Mouse (Mus musculus): ENCODE results near the gene Zfp777. TPM values are rescaled to one million over a fixed set of nuclear protein-coding genes. Genes with fewer than 3 reads are reported as not detected.

Gene Zfp777
- polyA plus RNA-seq, 1 experiment from 2014 or later: 7.5 TPM

GRCm38 (mm10) chr6:48020006-48020405 lies 28.7 kb downstream of the Zfp777 start:
- no peak for ATAC-seq

GRCm38 (mm10) chr6:48016841-48017240 lies 31.9 kb downstream of the Zfp777 start:
- no peak overlapping the region for H3K4me3 ChIP-seq (ENCODE audit: low read depth, low read length)
- H3K36me3 ChIP-seq (ENCODE audit: control insufficient read depth, insufficient read depth, low read length): no peaks in the 10 kb centered on the region
- H3K27me3 ChIP-seq (replicated peaks; ENCODE audit: control insufficient read depth, insufficient read depth, low read length): no peaks in the 10 kb centered on the region
- H3K9me3 ChIP-seq (replicated peaks; ENCODE audit: control insufficient read depth, low read length): no peaks in the 10 kb centered on the region
- H3K9ac ChIP-seq (ENCODE audit: low read length): no peak overlapping the region
- H3K4me2 ChIP-seq (ENCODE audit: low read length): no peak overlapping the region
- no peak for ATAC-seq
- no peaks in the 10 kb centered on the region for H3K4me1 ChIP-seq (ENCODE audit: control insufficient read depth, insufficient read depth, low read length)
- no peak for DNase-seq (ENCODE audit: low spot score)
- H3K27ac ChIP-seq (ENCODE audit: low read depth, low read length): no peak overlapping the region
- WGBS: 89% methylated on average over 9 of the region's 9 CpGs

More at GRCm38 (mm10) chr6:48020006-48020405, 28.7 kb downstream of the Zfp777 start:
- Histone ChIP-seq H3K27me3 (replicated peaks; ENCODE audit: control insufficient read depth, insufficient read depth, low read length) (no peaks in the 10 kb centered on the region), H3K9ac (ENCODE audit: low read length) (no peak overlapping the region), H3K9me3 (replicated peaks; ENCODE audit: control insufficient read depth, low read length) (peaks cover 11% of the 10 kb centered on the region; the same call in 1 of the 2 replicates), H3K27ac (ENCODE audit: low read depth, low read length) (no peak overlapping the region), H3K36me3 (ENCODE audit: control insufficient read depth, insufficient read depth, low read length) (peaks cover 27% of the 10 kb centered on the region), H3K4me1 (ENCODE audit: control insufficient read depth, insufficient read depth, low read length) (no peaks in the 10 kb centered on the region), H3K4me3 (ENCODE audit: low read depth, low read length) (no peak overlapping the region), H3K4me2 (ENCODE audit: low read length) (no peak overlapping the region)
- 75% methylated on average over 2 of the region's 2 CpGs for WGBS
- peak; percentile 19 for DNase-seq (ENCODE audit: low spot score)

GRCm38 (mm10) chr6:48016090-48016521 lies 32.6 kb downstream of the Zfp777 start:
- Histone ChIP-seq H3K27me3 (replicated peaks; ENCODE audit: control insufficient read depth, insufficient read depth, low read length) (no peaks in the 10 kb centered on the region), H3K4me1 (ENCODE audit: control insufficient read depth, insufficient read depth, low read length) (no peaks in the 10 kb centered on the region), H3K36me3 (ENCODE audit: control insufficient read depth, insufficient read depth, low read length) (no peaks in the 10 kb centered on the region), H3K27ac (ENCODE audit: low read depth, low read length) (no peak overlapping the region), H3K9ac (ENCODE audit: low read length) (peak overlapping the region; percentile 61), H3K9me3 (replicated peaks; ENCODE audit: control insufficient read depth, low read length) (no peaks in the 10 kb centered on the region), H3K4me3 (ENCODE audit: low read depth, low read length) (peak overlapping the region; percentile 35), H3K4me2 (ENCODE audit: low read length) (peak overlapping the region; percentile 57)
- peak; percentile 80 for DNase-seq (ENCODE audit: low spot score)
- peak; percentile 96 for ATAC-seq
- WGBS: under 1% methylated on average over 23 of the region's 24 CpGs

GRCm38 (mm10) chr6:48010727-48011126 lies 38.0 kb downstream of the Zfp777 start:
- H3K4me1 ChIP-seq (ENCODE audit: control insufficient read depth, insufficient read depth, low read length): no peaks in the 10 kb centered on the region
- no peak overlapping the region for H3K4me2 ChIP-seq (ENCODE audit: low read length)
- H3K36me3 ChIP-seq (ENCODE audit: control insufficient read depth, insufficient read depth, low read length): no peaks in the 10 kb centered on the region
- no peaks in the 10 kb centered on the region for H3K9me3 ChIP-seq (replicated peaks; ENCODE audit: control insufficient read depth, low read length)
- no peak overlapping the region for H3K9ac ChIP-seq (ENCODE audit: low read length)
- no peak overlapping the region for H3K4me3 ChIP-seq (ENCODE audit: low read depth, low read length)
- WGBS: 62% methylated on average over 8 of the region's 8 CpGs
- H3K27me3 ChIP-seq (replicated peaks; ENCODE audit: control insufficient read depth, insufficient read depth, low read length): no peaks in the 10 kb centered on the region
- ATAC-seq (no peak), DNase-seq (ENCODE audit: low spot score) (peak; percentile 22)
- no peak overlapping the region for H3K27ac ChIP-seq (ENCODE audit: low read depth, low read length)

GRCm38 (mm10) chr6:47995661-47996060 lies 53.0 kb downstream of the Zfp777 start:
- H3K4me1 ChIP-seq (ENCODE audit: control insufficient read depth, insufficient read depth, low read length): no peaks in the 10 kb centered on the region
- H3K27ac ChIP-seq (ENCODE audit: low read depth, low read length): no peak overlapping the region
- WGBS: 92% methylated on average over 9 of the region's 9 CpGs
- no peak overlapping the region for H3K4me2 ChIP-seq (ENCODE audit: low read length)
- no peak for ATAC-seq
- DNase-seq (ENCODE audit: low spot score): no peak
- H3K9me3 ChIP-seq (replicated peaks; ENCODE audit: control insufficient read depth, low read length): no peaks in the 10 kb centered on the region
- no peaks in the 10 kb centered on the region for H3K36me3 ChIP-seq (ENCODE audit: control insufficient read depth, insufficient read depth, low read length)
- H3K9ac ChIP-seq (ENCODE audit: low read length): no peak overlapping the region
- no peak overlapping the region for H3K4me3 ChIP-seq (ENCODE audit: low read depth, low read length)
- H3K27me3 ChIP-seq (replicated peaks; ENCODE audit: control insufficient read depth, insufficient read depth, low read length): no peaks in the 10 kb centered on the region

GRCm38 (mm10) chr6:47983936-47984335 lies 64.8 kb downstream of the Zfp777 start:
- H3K4me1 ChIP-seq (ENCODE audit: control insufficient read depth, insufficient read depth, low read length): no peaks in the 10 kb centered on the region
- no peak overlapping the region for H3K4me2 ChIP-seq (ENCODE audit: low read length)
- no peak overlapping the region for H3K27ac ChIP-seq (ENCODE audit: low read depth, low read length)
- H3K9me3 ChIP-seq (replicated peaks; ENCODE audit: control insufficient read depth, low read length): no peaks in the 10 kb centered on the region
- ATAC-seq (no peak), DNase-seq (ENCODE audit: low spot score) (no peak)
- H3K36me3 ChIP-seq (ENCODE audit: control insufficient read depth, insufficient read depth, low read length): no peaks in the 10 kb centered on the region
- 7% methylated on average over 2 of the region's 2 CpGs for WGBS
- no peak overlapping the region for H3K4me3 ChIP-seq (ENCODE audit: low read depth, low read length)
- no peaks in the 10 kb centered on the region for H3K27me3 ChIP-seq (replicated peaks; ENCODE audit: control insufficient read depth, insufficient read depth, low read length)
- no peak overlapping the region for H3K9ac ChIP-seq (ENCODE audit: low read length)

GRCm38 (mm10) chr6:47978897-47979368 lies 69.8 kb downstream of the Zfp777 start:
- ATAC-seq (no peak), DNase-seq (ENCODE audit: low spot score) (peak; percentile 47)
- Histone ChIP-seq H3K9ac (ENCODE audit: low read length) (no peak overlapping the region), H3K27ac (ENCODE audit: low read depth, low read length) (no peak overlapping the region), H3K4me1 (ENCODE audit: control insufficient read depth, insufficient read depth, low read length) (no peaks in the 10 kb centered on the region), H3K36me3 (ENCODE audit: control insufficient read depth, insufficient read depth, low read length) (no peaks in the 10 kb centered on the region), H3K27me3 (replicated peaks; ENCODE audit: control insufficient read depth, insufficient read depth, low read length) (no peaks in the 10 kb centered on the region), H3K4me3 (ENCODE audit: low read depth, low read length) (no peak overlapping the region), H3K9me3 (replicated peaks; ENCODE audit: control insufficient read depth, low read length) (no peaks in the 10 kb centered on the region), H3K4me2 (ENCODE audit: low read length) (no peak overlapping the region)
- WGBS: 17% methylated on average over 6 of the region's 6 CpGs

- no peaks in the 10 kb centered on the region for H3K9me3 ChIP-seq (replicated peaks; ENCODE audit: control insufficient read depth, low read length)
- no peak overlapping the region for H3K4me3 ChIP-seq (ENCODE audit: low read depth, low read length)
- no peaks in the 10 kb centered on the region for H3K27me3 ChIP-seq (replicated peaks; ENCODE audit: control insufficient read depth, insufficient read depth, low read length)
- no peaks in the 10 kb centered on the region for H3K4me1 ChIP-seq (ENCODE audit: control insufficient read depth, insufficient read depth, low read length)
- WGBS: 91% methylated on average over 1 of the region's 1 CpGs
- no peak for ATAC-seq
- no peak overlapping the region for H3K27ac ChIP-seq (ENCODE audit: low read depth, low read length)
- no peak overlapping the region for H3K4me2 ChIP-seq (ENCODE audit: low read length)
- H3K36me3 ChIP-seq (ENCODE audit: control insufficient read depth, insufficient read depth, low read length): no peaks in the 10 kb centered on the region
- no peak overlapping the region for H3K9ac ChIP-seq (ENCODE audit: low read length)
- no peak for DNase-seq (ENCODE audit: low spot score)
These were observed 74.1 kb downstream of the Zfp777 start for GRCm38 (mm10) chr6:47974599-47974998.
